In the genomic region with DNA sequence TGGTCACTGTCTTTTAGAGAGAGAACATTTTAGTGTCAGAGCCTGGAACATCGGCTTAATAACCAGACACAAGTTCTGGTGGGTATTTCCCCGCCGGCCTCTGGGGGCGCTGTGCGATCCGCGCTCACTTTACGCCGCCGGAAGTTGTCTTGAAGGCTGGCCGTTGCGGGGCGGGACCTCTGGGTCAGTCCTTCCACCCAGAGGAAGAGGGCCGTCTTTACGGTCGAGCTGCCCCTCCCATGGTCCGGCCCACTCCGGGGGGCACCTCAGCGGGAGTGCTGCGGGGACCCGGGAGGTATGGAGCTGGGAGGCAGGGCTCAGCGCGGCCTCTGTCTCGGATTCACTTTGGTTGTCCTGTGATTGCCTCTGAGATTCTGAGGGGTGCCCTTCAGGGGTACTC, we compare ENCODE assay signal across 8 mouse cellular contexts. TPM values are rescaled to one million over a fixed set of nuclear protein-coding genes. Genes with fewer than 3 reads are reported as not detected.
A peak's percentile ranks its signal among the peaks of the same experiment; 100 is the strongest.
DNase-seq lines count a peak whose midpoint lies in the region; ATAC-seq lines count a peak whose summit lies in the region.

No protein-coding gene starts in this region.

- peak; percentile 94 for DNase-seq in 3T3-L1 (ENCODE audit: low read depth, low spot score)
- peak; percentile 90 to 96 for DNase-seq in adrenal gland, postnatal 4 days (ENCODE audit: low spot score in 2 of 2)
- peak; percentile 98 for DNase-seq in embryonic facial prominence, embryonic 14.5 days (ENCODE audit: low spot score)
- DNase-seq in heart, adult 8-10 months (ENCODE audit: low spot score), result peak; percentile 96
- peak; percentile 85 to 93 for DNase-seq in monocyte, adult 2 months (ENCODE audit: low read depth in 1 of 2, low spot score in 2 of 2)
- peak; percentile 93 to 95 for DNase-seq in spleen, postnatal 36 days (ENCODE audit: low spot score in 2 of 2)

- H3K4me3 ChIP-seq in embryonic facial prominence, embryonic 14.5 days (ENCODE audit: low read depth, low read length), result peak overlapping the region; percentile 79
- peak overlapping the region; percentile 81 for H3K4me3 ChIP-seq in kidney, embryonic 14.5 days (ENCODE audit: low read length)
- peak overlapping the region; percentile 68 for H3K4me3 ChIP-seq in limb, embryonic 15.5 days

- H3K9ac ChIP-seq in embryonic facial prominence, embryonic 14.5 days (ENCODE audit: low read depth, low read length), result peak overlapping the region; percentile 87
- H3K9ac ChIP-seq in kidney, embryonic 14.5 days (ENCODE audit: low read depth, low read length), result peak overlapping the region; percentile 83
- peak overlapping the region; percentile 64 for H3K9ac ChIP-seq in limb, embryonic 15.5 days

- no peaks in the 10 kb centered on the region for H3K27me3 ChIP-seq in embryonic facial prominence, embryonic 14.5 days (replicated peaks; ENCODE audit: control insufficient read depth, insufficient read depth, low read length)
- no peaks in the 10 kb centered on the region for H3K27me3 ChIP-seq in kidney, embryonic 14.5 days (ENCODE audit: control insufficient read depth, insufficient read depth, low read length)
- H3K27me3 ChIP-seq in limb, embryonic 15.5 days, result no peaks in the 10 kb centered on the region

- peak overlapping the region; percentile 89 for H3K27ac ChIP-seq in embryonic facial prominence, embryonic 14.5 days (replicated peaks; ENCODE audit: low read depth, low read length)
- H3K27ac ChIP-seq in kidney, embryonic 14.5 days (ENCODE audit: low read depth, low read length), result peak overlapping the region; percentile 75; the same call in 1 of the 2 replicates
- H3K27ac ChIP-seq in limb, embryonic 15.5 days, result peak overlapping the region; percentile 88

- under 1% methylated on average over 20 of the region's 24 CpGs for WGBS in embryonic facial prominence, embryonic 14.5 days
- WGBS in kidney, embryonic 14.5 days, result under 1% methylated on average over 24 of the region's 24 CpGs
- under 1% methylated on average over 24 of the region's 24 CpGs for WGBS in limb, embryonic 15.5 days

- H3K4me1 ChIP-seq in embryonic facial prominence, embryonic 14.5 days (ENCODE audit: control insufficient read depth, insufficient read depth, low read length), result peaks cover 17% of the 10 kb centered on the region
- peaks cover 22% of the 10 kb centered on the region for H3K4me1 ChIP-seq in kidney, embryonic 14.5 days (ENCODE audit: control insufficient read depth, insufficient read depth, low read length)
- peaks cover 30% of the 10 kb centered on the region for H3K4me1 ChIP-seq in limb, embryonic 15.5 days

- peaks cover 28% of the 10 kb centered on the region; the same call in 1 of the 2 replicates for H3K36me3 ChIP-seq in embryonic facial prominence, embryonic 14.5 days (ENCODE audit: control insufficient read depth, insufficient read depth, low read length)
- H3K36me3 ChIP-seq in kidney, embryonic 14.5 days (ENCODE audit: control insufficient read depth, insufficient read depth, low read length), result peaks cover 21% of the 10 kb centered on the region; the same call in 1 of the 2 replicates
- H3K36me3 ChIP-seq in limb, embryonic 15.5 days, result peaks cover 32% of the 10 kb centered on the region

- peak overlapping the region; percentile 59 for H3K4me2 ChIP-seq in embryonic facial prominence, embryonic 14.5 days (ENCODE audit: low read depth, low read length)
- peak overlapping the region; percentile 61 for H3K4me2 ChIP-seq in kidney, embryonic 14.5 days (replicated peaks; ENCODE audit: low read depth, low read length)
- H3K4me2 ChIP-seq in limb, embryonic 15.5 days, result peak overlapping the region; percentile 40

- ATAC-seq in embryonic facial prominence, embryonic 14.5 days (ENCODE audit: low read depth), result peak; percentile 82
- peak; percentile 81 for ATAC-seq in kidney, embryonic 14.5 days (ENCODE audit: low FRiP score, low TSS enrichment)
- ATAC-seq in limb, embryonic 15.5 days (ENCODE audit: insufficient number of reproducible peaks, low FRiP score, low TSS enrichment, low read depth), result peak; percentile 83

- H3K9me3 ChIP-seq in embryonic facial prominence, embryonic 14.5 days (ENCODE audit: control insufficient read depth, low read length), result no peaks in the 10 kb centered on the region
- H3K9me3 ChIP-seq in kidney, embryonic 14.5 days (ENCODE audit: control insufficient read depth, low read length), result no peaks in the 10 kb centered on the region
- no peaks in the 10 kb centered on the region for H3K9me3 ChIP-seq in limb, embryonic 15.5 days

RNA-seq across cellular contexts. Expression of gene Dnajc7, which starts 2.7 kb away (rescaled TPM):
- 100 to 1,000 TPM; 296 to 306 TPM for total RNA-seq in adrenal gland, postnatal 4 days (2021)
- polyA plus RNA-seq in embryonic facial prominence, embryonic 14.5 days (2014; fragmentation: Nextera tagmentation; extraction: Ambion mirVana), result 58.2 and 64.5 TPM in 2 replicates
- 100 to 1,000 TPM in 3 of 4 experiments, 10 to 100 TPM in 1; 89.7 to 121 (median 109) TPM for total RNA-seq in heart, adult 8-10 months (2022)
- 86.2 and 126 TPM in 2 replicates for polyA plus RNA-seq in kidney, embryonic 14.5 days (2014; fragmentation: Nextera tagmentation; extraction: Ambion mirVana)
- polyA plus RNA-seq in limb, embryonic 15.5 days (2015; fragmentation: Nextera tagmentation; extraction: Ambion mirVana), result 218 and 227 TPM in 2 replicates

RNA-seq across cellular contexts. Expression of gene Nkiras2, which starts 3.7 kb away (rescaled TPM):
- total RNA-seq in adrenal gland, postnatal 4 days (2021), result 10 to 100 TPM; 49.5 to 50.0 TPM
- polyA plus RNA-seq in embryonic facial prominence, embryonic 14.5 days (2014; fragmentation: Nextera tagmentation; extraction: Ambion mirVana), result 67.1 and 81.0 TPM in 2 replicates
- total RNA-seq in heart, adult 8-10 months (2022), result 10 to 100 TPM; 49.3 to 59.3 (median 55.2) TPM
- 63.6 and 67.6 TPM in 2 replicates for polyA plus RNA-seq in kidney, embryonic 14.5 days (2014; fragmentation: Nextera tagmentation; extraction: Ambion mirVana)
- polyA plus RNA-seq in limb, embryonic 15.5 days (2015; fragmentation: Nextera tagmentation; extraction: Ambion mirVana), result 73.7 and 77.9 TPM in 2 replicates

RNA-seq across cellular contexts. Expression of gene Cnp, which starts 48.0 kb away (rescaled TPM):
- 10 to 100 TPM; 49.5 to 51.3 TPM for total RNA-seq in adrenal gland, postnatal 4 days (2021)
- polyA plus RNA-seq in embryonic facial prominence, embryonic 14.5 days (2014; fragmentation: Nextera tagmentation; extraction: Ambion mirVana), result 33.6 and 37.3 TPM in 2 replicates
- total RNA-seq in heart, adult 8-10 months (2022), result 1 to 10 TPM; 5.0 to 5.7 (median 5.4) TPM
- polyA plus RNA-seq in kidney, embryonic 14.5 days (2014; fragmentation: Nextera tagmentation; extraction: Ambion mirVana), result 17.0 and 25.0 TPM in 2 replicates
- polyA plus RNA-seq in limb, embryonic 15.5 days (2015; fragmentation: Nextera tagmentation; extraction: Ambion mirVana), result 25.1 and 30.5 TPM in 2 replicates

Comparison
In these comparisons a context has a peak if more than half of its experiments do, and no peak if none do; other contexts are left out.
1. Peak in every context shown above with its lines: DNase-seq, ATAC-seq, H3K4me3 ChIP-seq and H3K27ac ChIP-seq.